Mouse (Mus musculus) myocyte (in vitro differentiated cells): Measurements from ENCODE around the gene Cxxc4.

Source experiments
- CEBPB ChIP-seq: IDR thresholded peaks from 2 replicates; pipeline ENCODE4 v1.6.1; 2011; ENCODE audit warnings: mild to moderate bottlenecking, moderate library complexity; ENCODE audit not compliant: poor library complexity, insufficient read depth, severe bottlenecking
- POLR2A ChIP-seq: IDR thresholded peaks from one replicate; pipeline ENCODE4 v1.6.1; 2011; ENCODE audit warnings: low read depth, mild to moderate bottlenecking, control low read depth, moderate library complexity; ENCODE audit not compliant: insufficient read length
- TCF12 ChIP-seq: IDR thresholded peaks from one replicate; pipeline ENCODE4 v1.6.1; 2011; ENCODE audit warnings: mild to moderate bottlenecking, control low read depth; ENCODE audit not compliant: poor library complexity, insufficient read depth, severe bottlenecking
- USF1 ChIP-seq: IDR thresholded peaks from one replicate; pipeline ENCODE4 v1.6.1; 2011; ENCODE audit warnings: low read depth, mild to moderate bottlenecking, control low read depth, moderate library complexity

DNA sequence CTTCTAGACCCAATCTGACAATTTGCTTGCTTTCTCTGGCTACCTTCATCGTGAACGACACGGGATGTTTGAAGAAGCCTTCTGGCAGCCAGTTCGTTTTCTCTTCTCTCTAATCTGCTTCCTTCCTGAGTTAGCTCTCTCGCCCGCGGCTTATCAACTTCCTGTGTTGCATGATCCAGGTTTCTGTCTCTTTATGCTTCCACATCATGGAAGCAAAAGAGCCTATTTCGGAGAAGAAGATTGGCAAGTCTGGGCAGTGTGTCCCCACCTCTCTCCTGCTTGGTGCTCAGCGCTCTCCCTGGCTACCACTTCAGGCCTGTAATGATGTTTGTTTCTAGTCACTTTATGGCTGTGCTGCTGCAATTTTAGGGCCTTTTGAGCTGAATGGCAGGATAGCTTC is 36.4 kb upstream of the Cxxc4 start:
- TF ChIP-seq POLR2A (no peak), TCF12 (no peak), USF1 (no peak), CEBPB (no peak)
